Mouse (Mus musculus) layer of hippocampus, postnatal 10 days (tissue): ENCODE results near the gene Lrrc36. TPM values are rescaled to one million over a fixed set of nuclear protein-coding genes. Genes with fewer than 3 reads are reported as not detected.

Experiments used
- DNase-seq, 2 experiments: peaks; one replicate each; pipeline ENCODE4 v3.0.0; 2021; ENCODE audit warnings: low spot score in 2 of 2
- total RNA-seq, 2 experiments: library from RNA; stranded (reverse); gene quantifications; 2 replicates each; pipeline ENCODE4 v1.2.3; 2021

The Lrrc36 gene
- total RNA-seq, 2 experiments from 2014 or later: 0.98 to 1.4 TPM

GRCm38 (mm10) chr8:105431743-105432515, 18.6 kb downstream of the Lrrc36 start:
- DNase-seq: no peak

GRCm38 (mm10) chr8:105433021-105433420, 19.6 kb downstream of the Lrrc36 start:
- DNase-seq: no peak

GRCm38 (mm10) chr8:105433511-105433910, 20.1 kb downstream of the Lrrc36 start:
- no peak for DNase-seq

GRCm38 (mm10) chr8:105434136-105434535, 20.8 kb downstream of the Lrrc36 start:
- no peak for DNase-seq

- DNase-seq: no peak
These were observed 22.8 kb downstream of the Lrrc36 start for GRCm38 (mm10) chr8:105436218-105436617.

GRCm38 (mm10) chr8:105437078-105437748, 23.8 kb downstream of the Lrrc36 start:
- DNase-seq: no peak

- peak; percentile 30 to 36 for DNase-seq
These were observed 25.5 kb downstream of the Lrrc36 start for GRCm38 (mm10) chr8:105438865-105439264.

- DNase-seq: peak in 1 of 2 experiments; percentile 38
These were observed 28.1 kb downstream of the Lrrc36 start for GRCm38 (mm10) chr8:105441433-105441832.

- no peak for DNase-seq
These were observed 29.3 kb downstream of the Lrrc36 start for GRCm38 (mm10) chr8:105442661-105443060.

- peak in 1 of 2 experiments; percentile 19 for DNase-seq
These were observed 32.1 kb downstream of the Lrrc36 start for GRCm38 (mm10) chr8:105445296-105446126.

GRCm38 (mm10) chr8:105446127-105446552, 32.8 kb downstream of the Lrrc36 start:
- DNase-seq: no peak

GRCm38 (mm10) chr8:105448188-105448587, 34.8 kb downstream of the Lrrc36 start:
- DNase-seq: no peak

- DNase-seq: no peak
These were observed 35.2 kb downstream of the Lrrc36 start for GRCm38 (mm10) chr8:105448596-105448995.

- no peak for DNase-seq
These were observed 37.6 kb downstream of the Lrrc36 start for GRCm38 (mm10) chr8:105450977-105451376.

- DNase-seq: no peak
These were observed 38.7 kb downstream of the Lrrc36 start for GRCm38 (mm10) chr8:105451903-105452603.

- DNase-seq: no peak
These were observed 39.9 kb downstream of the Lrrc36 start for GRCm38 (mm10) chr8:105453296-105453695.

GRCm38 (mm10) chr8:105454088-105454487, 40.7 kb downstream of the Lrrc36 start:
- no peak for DNase-seq

GRCm38 (mm10) chr8:105455218-105455617, 41.8 kb downstream of the Lrrc36 start:
- no peak for DNase-seq

GRCm38 (mm10) chr8:105461085-105461803, 47.9 kb downstream of the Lrrc36 start:
- no peak for DNase-seq

GRCm38 (mm10) chr8:105464595-105464994, 51.2 kb downstream of the Lrrc36 start:
- DNase-seq: peak in 1 of 2 experiments; percentile 43
